Mouse (Mus musculus) embryo, embryonic 11.5 days (tissue): ENCODE measurements at regions not wholly inside any gene's neighbourhood (a gene's known extent, or its start where the extent isn't known, plus 50 kb on each side); places are given as distances from the start of the nearest gene placed in this dataset.
"Not testable (repeated sequence)": the region's sequence is repeated elsewhere in the genome, so short reads cannot be mapped to it uniquely, and the experiment has no call there.

Experiments used
- DNase-seq: peaks from one replicate; pipeline ENCODE4 v3.0.0-alpha.2; 2012; ENCODE audit warnings: low read depth, low spot score

- not testable (repeated sequence) for DNase-seq
These were observed 1096.7 kb upstream of the Tacstd2 start for GRCm38 (mm10) chr6:68632309-68632708.

GRCm38 (mm10) chr6:68631787-68632186 lies 1096.2 kb upstream of the Tacstd2 start:
- DNase-seq = no peak

GRCm38 (mm10) chr6:68606033-68606432 lies 1070.4 kb upstream of the Tacstd2 start:
- DNase-seq = no peak
